Mouse (Mus musculus): ENCODE results near the gene Tagap. TPM values are rescaled to one million over a fixed set of nuclear protein-coding genes. Genes with fewer than 3 reads are reported as not detected.
A peak's percentile ranks its signal among the peaks of the same experiment; 100 is the strongest.

The Tagap gene
- polyA plus RNA-seq, 2 experiments, result 0.90 to 1.6 TPM

GRCm38 (mm10) chr17:7905936-7906685 lies 19.7 kb upstream of the Tagap start:
- no peak overlapping the region for H3K27ac ChIP-seq
- no peaks in the 10 kb centered on the region for H3K36me3 ChIP-seq (replicated peaks; ENCODE audit: control insufficient read depth, insufficient read depth, low read depth)
- DNase-seq (ENCODE audit: low read depth in 3 of 3, low spot score in 3 of 3) (no peak), ATAC-seq (ENCODE audit: insufficient read depth) (no peak)
- WGBS (ENCODE audit: insufficient replicate concordance), result 37% methylated on average over 4 of the region's 4 CpGs
- no peak overlapping the region for H3K4me3 ChIP-seq (ENCODE audit: insufficient read depth in 1 of 2, low read depth in 2 of 2, low read length in 2 of 2)
- H3K27me3 ChIP-seq (ENCODE audit: control insufficient read depth, insufficient read depth, low read length), result no peaks in the 10 kb centered on the region
- no peak for TF ChIP-seq CTCF (IDR thresholded peaks at IDR 0.05; ENCODE audit: low read depth)
- TF ChIP-seq EP300 (IDR thresholded peaks at IDR 0.05; ENCODE audit: low read depth), result no peak
- no peak overlapping the region for H3K9ac ChIP-seq (replicated peaks)
- no peaks in the 10 kb centered on the region for H3K9me3 ChIP-seq (ENCODE audit: control insufficient read depth, low read length)
- H3K4me2 ChIP-seq (ENCODE audit: low read depth), result no peak overlapping the region
- no peaks in the 10 kb centered on the region for H3K4me1 ChIP-seq (replicated peaks; ENCODE audit: control insufficient read depth in 2 of 2, insufficient read depth in 2 of 2, low read length in 1 of 2)

- Histone ChIP-seq H3K27ac (no peak overlapping the region), H3K36me3 (replicated peaks; ENCODE audit: control insufficient read depth, insufficient read depth, low read depth) (no peaks in the 10 kb centered on the region), H3K4me1 (replicated peaks; ENCODE audit: control insufficient read depth in 2 of 2, insufficient read depth in 2 of 2, low read length in 1 of 2) (no peaks in the 10 kb centered on the region; a peak in 2 of 4 replicates), H3K9ac (replicated peaks) (no peak overlapping the region), H3K4me3 (ENCODE audit: insufficient read depth in 1 of 2, low read depth in 2 of 2, low read length in 2 of 2) (no peak overlapping the region), H3K9me3 (ENCODE audit: control insufficient read depth, low read length) (no peaks in the 10 kb centered on the region), H3K27me3 (ENCODE audit: control insufficient read depth, insufficient read depth, low read length) (no peaks in the 10 kb centered on the region), H3K4me2 (ENCODE audit: low read depth) (no peak overlapping the region)
- 8% methylated on average over 2 of the region's 2 CpGs for WGBS (ENCODE audit: insufficient replicate concordance)
- TF ChIP-seq EP300 (IDR thresholded peaks at IDR 0.05; ENCODE audit: low read depth), result no peak
- TF ChIP-seq CTCF (IDR thresholded peaks at IDR 0.05; ENCODE audit: low read depth), result no peak
- ATAC-seq (ENCODE audit: insufficient read depth), result no peak
- no peak for DNase-seq (ENCODE audit: low read depth in 3 of 3, low spot score in 3 of 3)
Observed at GRCm38 (mm10) chr17:7914596-7915227, 11.1 kb upstream of the Tagap start.

- no peak overlapping the region for H3K9ac ChIP-seq (replicated peaks)
- no peaks in the 10 kb centered on the region for H3K9me3 ChIP-seq (ENCODE audit: control insufficient read depth, low read length)
- WGBS (ENCODE audit: insufficient replicate concordance), result 62% methylated on average over 9 of the region's 9 CpGs
- TF ChIP-seq EP300 (IDR thresholded peaks at IDR 0.05; ENCODE audit: low read depth) (no peak), CTCF (IDR thresholded peaks at IDR 0.05; ENCODE audit: low read depth) (no peak)
- no peaks in the 10 kb centered on the region; a peak in 2 of 4 replicates for H3K4me1 ChIP-seq (replicated peaks; ENCODE audit: control insufficient read depth in 2 of 2, insufficient read depth in 2 of 2, low read length in 1 of 2)
- DNase-seq (ENCODE audit: low read depth in 3 of 3, low spot score in 3 of 3) (no peak), ATAC-seq (ENCODE audit: insufficient read depth) (no peak)
- no peak overlapping the region for H3K4me2 ChIP-seq (ENCODE audit: low read depth)
- H3K36me3 ChIP-seq (replicated peaks; ENCODE audit: control insufficient read depth, insufficient read depth, low read depth), result no peaks in the 10 kb centered on the region
- H3K27me3 ChIP-seq (ENCODE audit: control insufficient read depth, insufficient read depth, low read length), result no peaks in the 10 kb centered on the region
- H3K4me3 ChIP-seq (ENCODE audit: insufficient read depth in 1 of 2, low read depth in 2 of 2, low read length in 2 of 2), result no peak overlapping the region
- no peak overlapping the region for H3K27ac ChIP-seq
Observed at GRCm38 (mm10) chr17:7915791-7916190, 10.0 kb upstream of the Tagap start.

GRCm38 (mm10) chr17:7916782-7917574 lies 8.8 kb upstream of the Tagap start:
- Histone ChIP-seq H3K9me3 (ENCODE audit: control insufficient read depth, low read length) (no peaks in the 10 kb centered on the region), H3K4me2 (ENCODE audit: low read depth) (no peak overlapping the region), H3K27ac (no peak overlapping the region), H3K27me3 (ENCODE audit: control insufficient read depth, insufficient read depth, low read length) (no peaks in the 10 kb centered on the region), H3K4me3 (ENCODE audit: insufficient read depth in 1 of 2, low read depth in 2 of 2, low read length in 2 of 2) (no peak overlapping the region), H3K9ac (replicated peaks) (no peak overlapping the region), H3K36me3 (replicated peaks; ENCODE audit: control insufficient read depth, insufficient read depth, low read depth) (no peaks in the 10 kb centered on the region), H3K4me1 (replicated peaks; ENCODE audit: control insufficient read depth in 2 of 2, insufficient read depth in 2 of 2, low read length in 1 of 2) (no peaks in the 10 kb centered on the region; a peak in 2 of 4 replicates)
- DNase-seq (ENCODE audit: low read depth in 3 of 3, low spot score in 3 of 3) (peak in 1 of 3 experiments; percentile 19), ATAC-seq (ENCODE audit: insufficient read depth) (no peak)
- 36% methylated on average over 12 of the region's 12 CpGs for WGBS (ENCODE audit: insufficient replicate concordance)
- no peak for TF ChIP-seq EP300 (IDR thresholded peaks at IDR 0.05; ENCODE audit: low read depth)
- no peak for TF ChIP-seq CTCF (IDR thresholded peaks at IDR 0.05; ENCODE audit: low read depth)

- no peaks in the 10 kb centered on the region for H3K36me3 ChIP-seq (replicated peaks; ENCODE audit: control insufficient read depth, insufficient read depth, low read depth)
- no peaks in the 10 kb centered on the region; a peak in 2 of 4 replicates for H3K4me1 ChIP-seq (replicated peaks; ENCODE audit: control insufficient read depth in 2 of 2, insufficient read depth in 2 of 2, low read length in 1 of 2)
- no peaks in the 10 kb centered on the region for H3K9me3 ChIP-seq (ENCODE audit: control insufficient read depth, low read length)
- H3K27me3 ChIP-seq (ENCODE audit: control insufficient read depth, insufficient read depth, low read length), result no peaks in the 10 kb centered on the region
- no peak overlapping the region for H3K4me2 ChIP-seq (ENCODE audit: low read depth)
- H3K27ac ChIP-seq, result no peak overlapping the region
- H3K9ac ChIP-seq (replicated peaks), result no peak overlapping the region
- no peak for DNase-seq (ENCODE audit: low read depth in 3 of 3, low spot score in 3 of 3)
- ATAC-seq (ENCODE audit: insufficient read depth), result no peak
- H3K4me3 ChIP-seq (ENCODE audit: insufficient read depth in 1 of 2, low read depth in 2 of 2, low read length in 2 of 2), result no peak overlapping the region
- TF ChIP-seq EP300 (IDR thresholded peaks at IDR 0.05; ENCODE audit: low read depth) (no peak), CTCF (IDR thresholded peaks at IDR 0.05; ENCODE audit: low read depth) (no peak)
- WGBS (ENCODE audit: insufficient replicate concordance), result 57% methylated on average over 2 of the region's 2 CpGs
Observed at GRCm38 (mm10) chr17:7918355-7918754, 7.4 kb upstream of the Tagap start.
